Mouse (Mus musculus): ENCODE data around the gene Dact3.
A peak's percentile ranks its signal among the peaks of the same experiment; 100 is the strongest.

Gene Dact3

GRCm38 (mm10) chr7:16894279-16894678 is 19.2 kb downstream of the Dact3 start:
- no peak for DNase-seq

DNA sequence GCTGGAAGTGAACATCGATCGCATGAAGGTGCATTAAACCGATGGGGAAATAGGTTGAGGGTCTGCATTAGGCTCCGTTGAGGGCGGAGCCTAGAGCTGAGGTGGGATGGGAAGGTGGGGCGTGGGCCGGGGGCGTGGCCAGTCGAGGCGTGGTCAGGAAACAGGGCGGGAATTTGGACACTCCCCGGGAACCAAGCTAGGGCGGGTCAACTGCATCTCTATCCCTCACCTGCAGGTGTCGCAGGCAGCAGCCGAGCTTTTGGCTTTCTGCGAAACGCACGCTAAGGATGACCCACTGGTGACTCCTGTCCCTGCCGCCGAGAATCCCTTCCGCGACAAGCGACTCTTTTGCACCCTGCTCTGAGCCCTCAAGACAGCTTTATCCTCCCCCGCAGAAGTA is 19.9 kb downstream of the Dact3 start:
- no peak for DNase-seq

GRCm38 (mm10) chr7:16895511-16895910 is 20.4 kb downstream of the Dact3 start:
- no peak for DNase-seq

DNA sequence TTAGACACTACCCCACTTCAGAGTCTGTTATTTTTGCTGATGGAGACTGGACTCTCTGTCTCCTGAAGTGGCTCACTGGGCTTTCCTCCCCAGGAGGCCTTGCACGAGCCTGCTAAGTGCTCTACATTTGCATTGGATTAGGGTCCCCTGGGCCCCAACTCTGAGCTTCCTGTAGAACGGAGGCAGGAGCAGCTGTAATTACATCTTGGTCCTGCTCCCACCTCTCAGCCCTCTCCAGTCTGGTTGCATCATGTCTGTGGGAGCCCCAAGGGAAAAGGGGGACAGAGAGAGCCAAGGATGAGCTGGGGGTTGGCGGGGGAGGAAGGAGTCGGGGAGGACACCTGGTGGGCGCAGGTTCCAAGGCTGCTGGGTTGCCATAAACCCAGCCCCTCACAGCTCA is 25.4 kb downstream of the Dact3 start:
- DNase-seq = no peak

DNA sequence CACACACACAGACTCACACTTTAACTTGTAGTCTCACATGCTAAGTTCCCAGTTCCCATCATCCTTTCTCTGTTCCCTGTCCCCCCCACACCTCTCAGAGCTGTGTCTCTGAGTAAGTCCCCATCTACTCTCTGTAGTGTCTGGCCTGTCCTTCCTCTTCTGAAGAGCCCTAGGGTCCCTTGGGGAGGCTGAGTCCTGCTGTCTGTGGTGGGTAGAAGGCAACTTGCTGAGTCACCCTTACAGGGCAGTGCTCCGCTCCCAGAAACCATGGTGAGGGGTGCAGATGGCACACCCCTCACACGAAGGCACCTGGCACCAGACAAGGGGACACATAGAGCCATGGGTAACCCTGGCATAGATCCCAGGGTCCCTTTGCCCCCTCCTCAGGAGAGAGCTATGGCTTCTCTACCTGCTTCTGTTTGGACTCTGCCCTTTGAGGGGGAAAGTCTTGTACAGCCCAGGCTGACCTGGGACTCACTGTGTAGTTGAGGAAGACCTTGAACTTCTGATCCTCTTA is 28.4 kb downstream of the Dact3 start:
- no peak for DNase-seq

GRCm38 (mm10) chr7:16904120-16904675 is 29.1 kb downstream of the Dact3 start:
- DNase-seq = no peak

DNA sequence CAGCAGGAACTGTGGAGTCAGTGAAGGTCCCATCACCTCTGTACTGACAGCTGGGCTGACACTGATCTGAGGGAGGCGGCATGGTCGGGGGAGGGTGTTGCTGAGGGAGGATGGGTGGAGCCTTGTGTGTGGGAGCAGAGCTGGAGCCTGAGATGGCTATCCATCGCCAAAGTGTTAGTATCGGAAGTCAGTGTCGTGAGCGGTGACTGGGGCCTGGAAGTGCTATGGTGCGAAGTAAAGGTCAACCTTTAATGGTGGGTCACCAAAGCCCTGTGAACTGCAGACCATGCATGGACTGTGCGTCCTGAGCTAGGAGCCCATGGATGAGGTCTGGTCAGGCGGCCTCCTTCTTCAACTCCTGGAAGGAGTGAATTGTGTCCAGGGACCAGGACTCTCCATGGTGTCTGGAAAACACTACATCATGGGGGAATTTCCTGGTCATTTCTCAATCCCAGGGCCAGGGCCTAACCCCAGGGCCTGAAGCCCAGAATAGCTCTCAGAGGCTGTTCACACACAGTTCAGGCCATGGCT is 30.4 kb downstream of the Dact3 start:
- no peak for DNase-seq

DNA sequence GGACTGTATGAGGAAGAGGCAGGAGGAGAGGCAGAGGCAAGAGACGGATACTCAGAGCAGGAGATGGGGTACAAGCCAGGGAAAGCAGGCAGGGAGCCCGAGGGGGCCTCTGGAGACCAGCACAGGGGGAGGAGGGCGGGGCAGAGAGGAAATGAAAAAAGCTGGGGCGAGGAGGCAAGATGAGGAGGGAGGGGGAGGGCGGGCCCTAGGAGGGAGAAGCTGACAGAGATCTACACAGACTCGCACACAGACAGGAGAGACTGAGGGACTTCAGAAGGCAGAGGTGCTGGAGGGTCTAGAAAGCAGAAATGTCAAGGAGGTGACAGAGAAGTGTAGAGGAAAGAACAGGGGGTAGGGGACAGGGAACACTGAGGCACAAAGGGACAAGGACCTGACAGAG is 31.2 kb downstream of the Dact3 start, which contains the start of gene Ptgir:
TSS of gene Ptgir (plus strand) at position 210 of the 400 bp plus-strand sequence.
- no peak for DNase-seq

DNA sequence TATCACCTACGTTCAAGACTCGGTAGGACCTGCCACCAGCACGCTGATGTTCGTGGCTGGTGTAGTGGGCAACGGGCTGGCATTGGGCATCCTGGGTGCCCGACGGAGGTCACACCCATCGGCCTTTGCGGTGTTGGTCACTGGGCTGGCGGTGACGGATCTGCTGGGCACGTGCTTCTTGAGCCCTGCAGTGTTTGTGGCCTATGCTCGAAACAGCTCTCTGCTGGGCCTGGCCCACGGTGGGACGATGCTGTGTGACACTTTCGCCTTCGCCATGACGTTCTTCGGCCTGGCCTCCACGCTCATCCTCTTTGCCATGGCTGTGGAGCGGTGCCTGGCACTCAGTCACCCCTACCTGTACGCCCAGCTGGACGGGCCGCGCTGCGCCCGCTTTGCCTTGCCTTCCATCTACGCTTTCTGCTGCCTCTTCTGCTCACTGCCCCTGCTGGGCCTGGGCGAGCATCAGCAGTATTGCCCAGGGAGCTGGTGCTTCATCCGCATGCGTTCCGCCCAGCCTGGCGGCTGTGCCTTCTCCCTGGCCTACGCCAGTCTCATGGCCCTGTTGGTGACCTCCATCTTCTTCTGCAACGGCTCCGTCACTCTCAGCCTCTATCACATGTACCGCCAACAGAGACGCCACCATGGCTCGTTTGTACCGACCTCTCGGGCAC is 31.9 kb downstream of the Dact3 start:
- no peak for DNase-seq

DNA sequence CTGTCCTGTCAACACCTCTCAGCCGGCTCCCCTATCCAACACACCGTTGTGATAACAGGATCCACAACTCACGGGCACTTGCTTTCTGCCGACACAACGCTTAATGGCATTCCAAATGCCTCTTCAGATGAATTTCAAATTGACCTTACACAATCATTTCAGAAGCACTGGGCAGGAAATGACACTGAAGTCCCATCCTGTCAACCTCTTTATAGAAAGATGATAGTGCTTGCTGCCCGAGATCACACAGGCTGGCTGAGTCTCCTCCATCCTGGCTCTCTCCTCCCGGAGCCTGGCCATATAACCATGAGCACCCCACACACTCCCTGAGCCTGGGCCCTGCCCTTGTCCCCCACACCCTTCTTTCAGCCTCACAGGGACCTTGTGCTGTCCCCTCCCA is 32.7 kb downstream of the Dact3 start:
- DNase-seq = no peak

DNA sequence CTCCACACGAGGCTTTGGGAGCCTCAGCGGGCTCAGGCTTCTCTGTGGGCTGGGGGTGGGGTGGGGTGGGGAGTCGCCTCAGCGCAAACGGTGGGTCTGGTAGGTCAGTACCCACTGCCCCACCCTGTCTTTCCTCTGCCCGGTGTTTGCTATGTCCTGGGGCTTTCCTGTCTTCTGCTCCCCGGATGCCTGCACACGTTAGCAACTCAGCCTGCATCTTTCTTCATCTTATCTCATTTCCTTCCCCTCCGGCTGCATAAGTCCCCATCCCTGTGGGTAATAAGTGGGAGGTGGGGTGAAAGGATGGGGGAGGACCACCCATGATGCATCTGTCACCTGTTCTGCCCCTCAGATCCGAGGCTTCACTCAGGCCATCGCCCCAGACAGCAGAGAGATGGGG is 33.2 kb downstream of the Dact3 start:
- DNase-seq = no peak

GRCm38 (mm10) chr7:16908859-16909258 is 33.7 kb downstream of the Dact3 start:
- no peak for DNase-seq

- no peak for DNase-seq
These were observed 34.8 kb downstream of the Dact3 start for GRCm38 (mm10) chr7:16909909-16910308.

- no peak for DNase-seq
These were observed 36.8 kb downstream of the Dact3 start for GRCm38 (mm10) chr7:16911904-16912303.

- no peak for DNase-seq
These were observed 37.2 kb downstream of the Dact3 start for GRCm38 (mm10) chr7:16912360-16912759.

DNA sequence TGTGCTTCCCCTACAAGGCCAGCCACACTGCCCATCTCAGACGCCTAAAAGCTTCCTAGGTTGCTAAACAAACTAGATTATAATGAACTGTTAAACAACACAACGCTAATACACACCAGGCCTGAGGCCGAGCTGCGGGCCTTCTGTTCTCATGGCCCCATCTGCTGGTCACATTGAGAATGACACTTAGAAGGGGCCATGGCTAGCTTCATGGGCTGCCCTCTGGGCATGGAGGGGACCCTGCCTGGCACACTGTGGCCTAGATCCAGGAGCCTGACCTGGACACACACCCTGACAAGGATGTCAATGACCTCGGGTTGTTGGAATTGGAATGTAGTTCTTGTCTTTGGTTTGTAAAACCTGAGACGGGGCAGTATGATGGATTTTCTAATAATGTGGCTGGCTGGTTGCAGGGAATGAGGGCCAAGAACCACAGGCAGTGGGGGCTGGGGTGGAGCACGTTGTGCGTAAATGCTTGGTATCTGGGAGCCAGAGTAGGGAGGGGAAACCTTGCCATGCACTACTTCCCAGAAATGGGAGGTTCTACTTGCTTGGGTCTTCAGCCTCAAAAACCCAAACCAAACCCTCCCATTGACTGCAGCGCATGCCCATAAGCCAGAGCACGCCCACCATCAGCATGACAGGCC is 38.8 kb downstream of the Dact3 start:
- DNase-seq = peak; percentile 67

- no peak for DNase-seq
These were observed 39.6 kb downstream of the Dact3 start for GRCm38 (mm10) chr7:16914453-16915343.

- no peak for DNase-seq
These were observed 40.6 kb downstream of the Dact3 start for GRCm38 (mm10) chr7:16915461-16916340.

- no peak for DNase-seq
These were observed 41.5 kb downstream of the Dact3 start for GRCm38 (mm10) chr7:16916342-16917265.

DNA sequence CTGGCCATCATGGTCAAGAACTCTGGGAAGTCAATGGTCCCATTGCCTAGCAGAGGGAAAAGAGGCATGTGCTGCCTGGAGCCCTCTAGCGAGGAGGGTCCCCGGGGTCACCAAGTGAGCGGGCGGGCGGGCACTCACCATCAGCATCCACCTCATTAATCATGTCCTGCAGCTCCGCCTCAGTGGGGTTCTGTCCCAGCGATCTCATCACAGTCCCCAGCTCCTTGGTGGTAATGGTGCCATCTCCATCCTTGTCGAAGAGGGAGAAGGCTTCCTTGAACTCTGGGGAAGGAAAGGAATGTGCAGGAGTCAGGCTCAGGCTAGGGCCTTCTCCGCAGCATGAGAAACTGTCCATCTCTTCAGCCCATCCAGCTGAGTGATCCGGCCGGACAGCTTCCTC is 42.3 kb downstream of the Dact3 start:
- no peak for DNase-seq

- DNase-seq = peak; percentile 85
These were observed 42.9 kb downstream of the Dact3 start for GRCm38 (mm10) chr7:16918014-16918413.

All from layer of hippocampus, adult 9-11 months (tissue).